Mouse (Mus musculus) frontal cortex, adult 2 months (tissue): ENCODE results near the gene Ect2. TPM values are rescaled to one million over a fixed set of nuclear protein-coding genes. Genes with fewer than 3 reads are reported as not detected.

ENCODE experiments used
- DNase-seq, 2 experiments: peaks; one replicate each; pipeline ENCODE4 v3.0.0; 2022; ENCODE audit warnings: low spot score in 1 of 2; ENCODE audit errors: extremely low spot score in 1 of 2
- polyA plus RNA-seq: library from polyadenylated mRNA; depleted of rRNA; stranded (reverse); fragments of >200 nt; gene quantifications from 2 replicates; pipeline ENCODE4 v1.2.3, GENCODE M21; 2012

Gene Ect2
- polyA plus RNA-seq, 1 experiment, result 0.80 TPM

- DNase-seq, result no peak
These were observed 8.1 kb upstream of the Ect2 start for GRCm38 (mm10) chr3:27161645-27162409.

DNA sequence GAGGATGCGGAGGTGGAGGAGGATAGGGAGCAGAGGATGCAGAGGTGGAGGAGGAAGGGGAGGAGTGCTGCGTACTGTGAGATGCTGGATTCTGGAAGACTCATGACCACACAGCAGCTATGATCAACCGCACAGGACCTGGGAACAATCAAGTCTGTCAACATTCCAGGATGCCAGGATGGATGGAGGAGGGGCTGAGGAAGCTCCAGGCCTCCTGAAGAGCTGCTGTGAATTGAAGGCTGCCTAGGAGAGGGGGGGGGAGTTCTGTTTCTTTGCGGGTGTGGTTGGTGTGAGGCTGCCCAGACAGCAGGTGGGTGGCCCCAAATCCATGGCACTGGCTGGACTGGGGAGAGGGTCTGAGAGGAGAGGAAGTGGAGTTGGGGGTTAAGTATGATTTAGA lies 5.2 kb upstream of the Ect2 start:
- DNase-seq, result no peak

- DNase-seq, result no peak
These were observed 2.9 kb upstream of the Ect2 start for GRCm38 (mm10) chr3:27156594-27156949.

DNA sequence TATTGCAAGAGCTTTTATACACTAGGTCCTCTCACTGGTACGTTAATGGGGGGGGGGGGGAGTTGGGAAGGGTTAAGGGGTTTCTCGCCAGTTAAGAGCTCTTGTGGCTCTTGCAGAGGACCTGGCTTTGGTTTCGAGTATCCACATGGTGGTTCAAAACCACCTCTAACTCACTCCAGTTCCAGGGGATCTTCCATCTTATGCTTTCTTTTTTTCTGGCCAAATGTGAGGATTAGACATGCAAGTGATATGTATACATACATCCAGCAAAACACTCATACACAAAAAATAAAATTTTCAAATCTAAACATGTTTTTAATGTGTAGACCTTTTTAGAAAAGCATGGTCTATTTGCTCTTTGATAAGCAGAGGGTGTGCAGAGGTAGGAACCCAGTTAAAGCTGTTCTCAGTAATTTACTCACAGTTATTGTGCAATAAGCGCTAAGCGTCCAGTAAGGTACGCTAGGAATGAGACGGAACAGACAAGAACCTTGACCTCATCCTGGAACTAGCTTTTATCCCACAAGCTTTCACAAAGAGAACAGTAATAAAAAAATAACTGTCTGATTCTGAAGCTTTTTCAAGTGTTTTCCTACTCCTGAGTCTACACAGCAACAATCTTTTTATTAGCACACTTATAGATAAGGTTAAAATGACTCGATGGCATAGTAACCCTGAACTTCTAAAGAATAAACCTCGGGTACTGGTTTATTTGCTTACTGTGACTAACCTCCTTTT lies 2.3 kb upstream of the Ect2 start:
- DNase-seq, result no peak

- DNase-seq, result no peak
These were observed 1.6 kb upstream of the Ect2 start for GRCm38 (mm10) chr3:27155051-27155855.

GRCm38 (mm10) chr3:27154280-27154679 lies 602 bp upstream of the Ect2 start:
- DNase-seq, result no peak

DNA sequence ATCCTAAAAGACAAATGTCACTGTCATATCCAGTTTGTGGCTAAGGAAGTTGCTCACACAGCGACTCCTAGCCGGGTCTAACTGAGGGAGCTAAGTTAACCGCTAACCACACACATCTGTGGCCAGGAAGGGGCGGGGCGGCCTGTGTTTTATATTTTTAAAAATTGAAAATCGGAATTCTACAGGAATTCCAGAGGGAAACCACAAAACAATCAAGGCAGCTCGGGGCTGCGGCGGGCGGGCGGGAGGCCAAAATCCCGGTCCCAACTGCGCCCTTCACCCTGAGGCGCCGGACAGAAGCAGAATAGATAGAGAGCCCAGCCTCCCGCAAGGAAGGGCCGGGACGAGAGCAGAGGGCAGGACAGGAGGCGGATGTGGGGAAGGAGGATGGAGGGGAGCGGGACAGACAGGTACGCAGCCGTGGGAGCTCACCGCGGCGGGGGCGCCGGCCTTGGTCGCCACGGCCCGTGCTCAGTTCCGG lies 447 bp downstream of the Ect2 start:
- no peak for DNase-seq

GRCm38 (mm10) chr3:27145733-27146132 lies 7.9 kb downstream of the Ect2 start:
- DNase-seq, result no peak

GRCm38 (mm10) chr3:27143570-27143969 lies 10.1 kb downstream of the Ect2 start:
- no peak for DNase-seq

DNA sequence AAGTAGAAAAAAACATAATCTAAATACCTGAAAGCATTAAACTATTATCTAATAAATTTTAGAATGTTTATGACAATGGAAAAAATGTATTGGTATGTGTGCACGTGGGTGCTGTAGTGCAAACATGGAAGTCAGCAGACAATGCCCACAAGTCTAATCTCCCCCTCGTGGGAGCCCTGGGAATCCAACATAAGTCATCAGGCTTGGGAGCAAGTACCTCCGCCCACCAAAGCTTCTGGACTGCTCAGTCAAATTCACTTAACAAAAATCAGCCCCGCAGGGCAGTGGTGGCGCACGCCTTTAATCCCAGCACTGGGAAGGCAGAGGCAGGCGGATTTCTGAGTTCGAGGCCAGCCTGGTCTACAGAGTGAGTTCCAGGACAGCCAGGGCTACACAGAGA lies 13.6 kb downstream of the Ect2 start:
- DNase-seq, result no peak

DNA sequence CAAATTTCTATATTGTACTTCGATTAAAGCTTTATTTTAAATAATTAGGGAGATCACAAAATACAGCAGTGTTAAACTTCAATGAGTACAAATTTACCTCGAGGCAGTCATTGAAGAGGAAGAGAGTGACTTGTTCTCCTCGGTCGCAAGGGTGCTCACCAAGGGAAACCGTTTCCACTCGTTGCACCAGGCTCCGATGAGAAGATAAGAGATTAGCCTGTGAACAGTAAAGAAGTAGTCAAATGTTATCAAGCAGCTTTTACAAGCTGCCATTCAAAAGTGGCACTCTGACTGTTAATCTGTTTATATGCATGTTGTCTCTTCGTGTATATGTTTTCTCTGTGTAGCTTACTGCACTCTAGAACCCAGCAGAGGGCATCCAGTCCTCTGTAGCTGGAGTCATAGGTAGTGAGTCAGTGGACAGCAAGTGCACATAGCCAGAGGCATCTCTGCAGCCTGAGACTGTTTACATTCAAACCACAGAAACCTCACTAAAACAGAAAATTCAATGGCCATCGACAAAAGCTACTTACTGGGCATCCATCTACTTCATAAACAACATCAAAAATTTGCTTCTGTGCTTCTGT lies 31.7 kb downstream of the Ect2 start:
- DNase-seq, result no peak

- no peak for DNase-seq
These were observed 32.7 kb downstream of the Ect2 start for GRCm38 (mm10) chr3:27120932-27121331.

- DNase-seq, result peak in 1 of 2 experiments; percentile 13
These were observed 35.5 kb downstream of the Ect2 start for GRCm38 (mm10) chr3:27118227-27118626.

GRCm38 (mm10) chr3:27110860-27111259 lies 42.8 kb downstream of the Ect2 start:
- peak in 1 of 2 experiments; percentile 39 for DNase-seq

DNA sequence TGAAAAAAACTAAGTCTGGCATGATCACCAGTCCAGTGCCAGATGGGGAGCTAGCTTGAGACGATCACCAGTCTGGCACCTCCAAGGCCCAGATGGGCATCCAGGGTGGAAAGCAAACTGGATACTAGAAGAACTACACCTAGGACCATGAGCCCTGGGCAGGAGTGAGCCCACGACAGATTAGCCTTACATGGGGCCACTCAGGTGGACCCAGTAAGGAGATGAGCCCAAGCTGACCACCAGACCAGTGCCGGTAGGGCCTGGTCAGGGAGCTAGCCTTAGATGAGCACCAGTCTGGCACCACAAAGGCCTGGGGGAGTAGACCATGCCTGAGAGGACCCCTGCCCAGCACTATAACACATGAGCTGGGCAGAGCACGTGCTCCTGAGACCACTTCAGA lies 44.6 kb downstream of the Ect2 start:
- peak in 1 of 2 experiments; percentile 5 for DNase-seq

DNA sequence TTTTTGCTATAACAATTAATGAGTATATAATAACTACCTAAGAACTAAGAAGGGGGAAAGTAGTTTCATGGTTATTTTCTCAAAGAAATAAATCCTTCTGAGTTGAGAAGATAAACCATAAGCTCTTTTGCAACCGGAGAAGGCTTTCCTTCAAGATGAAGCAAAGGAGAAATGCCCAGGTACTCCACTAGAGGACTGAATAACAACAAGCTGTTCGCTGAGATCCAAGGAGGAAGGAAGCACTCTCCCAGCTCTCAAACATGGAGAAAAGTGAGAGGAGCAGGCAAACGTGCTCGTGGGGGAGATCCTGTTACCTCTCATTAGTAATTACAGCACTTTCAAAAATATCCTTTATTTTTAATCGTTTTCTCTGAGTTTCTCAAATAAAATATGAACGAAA lies 46.5 kb downstream of the Ect2 start:
- DNase-seq, result peak in 1 of 2 experiments; percentile 37

GRCm38 (mm10) chr3:27102965-27103364 lies 50.7 kb downstream of the Ect2 start:
- no peak for DNase-seq

DNA sequence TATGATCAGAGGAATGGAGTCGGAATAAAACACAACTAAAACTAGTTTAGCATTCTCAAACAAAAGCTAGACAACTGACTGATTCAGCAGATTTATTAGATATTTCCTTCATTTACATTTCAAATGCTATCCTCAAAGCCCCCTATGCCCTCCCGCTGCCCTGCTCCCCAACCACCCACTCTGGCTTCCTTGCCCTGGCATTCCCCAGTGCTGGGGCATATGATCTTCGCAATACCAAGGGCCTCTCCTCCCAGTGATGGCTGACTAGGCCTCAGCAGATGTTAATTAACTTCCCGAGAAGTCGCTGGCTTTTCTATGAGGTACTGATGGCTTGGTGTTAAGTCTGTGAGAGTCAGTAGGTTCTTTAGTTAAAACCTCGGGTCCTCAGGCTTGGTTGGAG lies 55.0 kb downstream of the Ect2 start:
- no peak for DNase-seq

DNA sequence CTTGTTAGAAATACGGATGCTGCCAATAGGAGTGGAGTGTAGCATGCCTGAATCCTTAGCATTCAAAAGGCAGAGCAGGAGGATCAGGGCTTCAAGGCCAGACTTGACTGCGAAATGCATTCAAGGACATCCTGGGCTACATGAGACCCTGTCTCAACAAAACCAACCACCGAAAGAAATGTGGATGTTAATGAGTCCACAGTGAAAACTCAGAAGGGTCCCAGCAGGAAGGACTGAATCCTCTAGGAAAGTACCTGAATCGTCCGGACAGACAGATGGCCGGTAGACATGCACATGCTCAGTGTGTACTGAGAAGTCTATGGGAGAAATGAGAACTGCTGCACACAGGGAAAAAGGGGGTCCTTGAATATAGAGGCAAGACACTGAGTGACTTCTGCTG lies 67.5 kb downstream of the Ect2 start:
- no peak for DNase-seq

DNA sequence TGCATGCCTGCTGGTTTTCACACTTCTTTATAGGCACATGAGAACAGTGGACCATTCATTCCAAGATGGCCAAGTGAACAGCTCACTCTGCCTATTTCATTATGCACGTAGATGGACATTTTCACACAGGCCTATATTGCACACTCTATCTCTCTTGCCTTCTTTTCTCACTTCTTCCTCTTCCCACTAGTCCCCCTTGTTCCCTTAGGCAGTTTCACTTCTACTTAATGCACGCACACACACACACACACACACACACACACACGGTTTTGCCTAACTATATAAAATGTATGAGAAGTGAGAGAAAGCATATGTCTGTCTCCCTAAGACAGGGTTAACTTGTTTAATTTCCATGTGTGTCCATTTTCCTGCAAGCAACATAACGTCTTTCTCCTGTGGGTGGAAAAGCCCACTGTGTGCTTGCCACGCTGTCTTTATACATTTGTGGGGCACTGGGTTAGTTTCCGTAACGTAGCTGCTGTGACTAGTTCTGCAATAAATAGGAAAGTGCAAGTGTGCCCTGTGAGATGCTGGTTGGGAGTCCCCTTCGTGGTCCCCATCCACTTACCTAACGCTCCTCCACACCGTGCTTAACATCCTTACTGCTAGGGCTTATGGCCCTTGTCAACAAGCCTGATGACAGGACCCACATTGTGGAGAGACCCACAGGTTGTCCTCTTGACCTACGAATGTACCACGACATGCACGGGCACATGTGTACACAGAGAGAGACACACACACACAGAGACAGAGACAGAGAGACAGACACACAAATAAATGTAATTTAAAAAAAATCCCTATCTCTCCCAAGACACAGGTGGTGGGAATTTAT lies 72.2 kb downstream of the Ect2 start:
- no peak for DNase-seq
